Mouse (Mus musculus) T-cell, adult 2 months (primary cell): ENCODE measurements around the gene Alkbh8.
A peak's percentile ranks its signal among the peaks of the same experiment; 100 is the strongest.
"Not testable (repeated sequence)": the region's sequence is repeated elsewhere in the genome, so short reads cannot be mapped to it uniquely, and the experiment has no call there.

Experiments
- DNase-seq: peaks from one replicate; pipeline ENCODE4 v3.0.0; 2022; ENCODE audit warnings: low spot score

The Alkbh8 gene

DNA sequence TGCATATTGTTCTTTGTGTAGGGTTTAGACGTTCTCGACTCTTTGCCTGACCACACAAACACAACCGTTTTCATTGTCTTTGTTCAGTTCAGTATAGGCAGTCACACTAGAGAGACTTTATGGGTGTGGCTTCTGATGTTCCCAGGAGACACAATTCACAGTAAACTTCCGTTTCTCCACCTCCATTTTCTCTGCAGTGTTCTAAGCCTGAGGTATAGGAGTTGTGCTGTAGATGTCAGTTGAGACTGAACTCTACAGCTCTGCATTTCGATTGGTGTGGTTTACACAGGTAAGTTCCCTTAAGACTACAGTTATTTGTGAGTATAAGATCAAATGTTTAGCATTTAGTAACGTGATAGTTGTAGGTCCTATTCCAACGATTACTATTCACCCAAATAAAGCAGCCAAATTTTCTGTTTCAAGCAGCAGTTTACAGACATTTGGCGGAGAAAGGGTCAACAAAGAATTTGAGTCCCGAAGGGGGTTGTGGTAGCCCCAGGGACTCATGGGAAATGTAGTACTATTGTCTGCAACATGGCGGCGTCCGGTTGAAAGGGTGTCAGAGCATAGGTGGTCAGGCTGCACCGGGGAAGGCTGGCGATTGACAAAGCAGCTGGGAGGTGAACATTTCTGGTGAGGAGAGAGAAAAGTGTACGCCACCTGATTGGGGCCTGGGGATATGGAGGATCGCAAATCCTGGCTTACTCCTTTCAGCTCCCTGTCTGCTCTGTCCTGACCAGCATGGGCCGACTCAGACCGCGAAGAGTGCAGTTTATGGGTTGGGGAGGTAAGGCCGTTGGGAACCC, at the start of gene Alkbh8:
TSS of gene Alkbh8 (plus strand) at position 179 of the 806 bp plus-strand sequence.
- DNase-seq, result peak; percentile 80

DNA sequence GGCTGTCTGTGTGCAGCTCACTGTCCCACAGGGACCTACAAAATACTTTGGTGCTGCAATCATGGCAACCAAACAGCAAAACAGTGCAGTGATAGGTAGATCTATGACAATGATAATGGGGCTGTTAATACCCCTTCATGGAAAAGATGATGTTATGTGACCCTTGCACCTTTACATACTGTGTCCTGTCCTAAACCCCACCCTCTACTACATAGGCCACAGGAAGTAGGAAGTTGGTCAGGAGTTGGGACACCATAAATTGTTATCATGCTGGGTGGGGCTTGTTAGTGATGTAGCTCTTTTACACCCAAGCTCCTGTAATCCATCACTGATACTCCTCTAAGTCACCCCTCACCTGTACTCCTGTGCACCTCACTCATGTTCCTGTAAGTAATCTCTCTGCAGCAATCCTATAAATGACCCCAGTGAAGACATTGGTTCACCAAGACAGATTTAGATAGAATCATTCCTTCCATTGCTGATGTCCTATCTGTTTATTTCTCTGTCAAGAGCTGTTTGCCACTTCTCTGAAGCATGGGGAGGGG, 25.6 kb upstream of the Alkbh8 start:
- no peak for DNase-seq

DNA sequence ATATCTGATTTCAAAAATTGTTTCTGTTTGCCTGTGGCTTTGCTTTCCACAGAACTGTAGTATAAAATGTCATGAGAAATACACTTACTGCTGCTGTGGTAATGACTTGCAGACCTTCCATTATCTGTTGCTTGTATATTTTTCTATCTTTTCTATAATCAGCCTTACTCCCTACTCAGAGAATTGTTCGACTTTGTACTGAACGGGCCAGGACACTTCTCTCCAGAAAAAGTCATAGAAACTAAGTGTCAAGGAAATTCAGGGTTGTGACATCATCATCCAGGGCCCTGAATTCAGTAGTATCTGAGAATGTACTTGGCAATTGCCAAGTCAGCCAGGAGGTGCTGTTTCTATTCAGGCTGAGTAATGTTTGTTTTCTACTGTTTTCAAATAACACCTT, 24.9 kb upstream of the Alkbh8 start:
- no peak for DNase-seq

DNA sequence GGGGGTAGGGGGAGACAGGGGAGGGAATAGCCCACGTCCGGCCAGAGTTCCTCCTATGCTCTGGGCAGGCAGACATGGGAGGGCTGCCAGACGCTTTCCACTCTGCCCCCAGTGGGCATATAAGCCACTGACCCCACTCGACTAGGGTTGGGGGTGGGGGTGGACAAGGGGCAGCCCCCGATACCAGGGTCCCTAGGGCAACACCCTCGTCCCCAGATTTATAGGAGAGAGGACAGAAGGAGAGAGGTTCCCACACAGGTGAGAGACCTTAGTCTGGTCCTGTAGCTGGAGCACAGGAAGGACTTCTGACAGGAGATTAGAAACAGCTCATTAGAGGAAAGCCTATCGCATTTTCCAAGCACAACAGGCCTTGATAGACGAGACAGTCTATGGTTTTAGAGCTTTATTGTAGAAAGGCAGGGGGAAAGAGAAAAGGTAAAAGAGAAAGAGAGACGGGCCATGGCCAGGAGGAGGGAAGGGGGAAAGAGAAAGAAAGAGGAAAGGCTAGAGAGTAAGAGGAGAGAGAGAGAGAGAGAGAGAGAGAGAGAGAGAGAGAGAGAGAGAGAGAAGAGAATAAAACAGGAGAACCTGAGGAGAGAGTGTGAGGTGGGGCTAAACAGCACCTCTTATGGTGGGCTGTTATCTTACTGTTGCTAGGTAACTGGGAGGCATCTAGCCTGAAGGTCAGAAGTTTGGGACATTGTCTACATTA, 7.4 kb upstream of the Alkbh8 start:
- not testable (repeated sequence) for DNase-seq

DNA sequence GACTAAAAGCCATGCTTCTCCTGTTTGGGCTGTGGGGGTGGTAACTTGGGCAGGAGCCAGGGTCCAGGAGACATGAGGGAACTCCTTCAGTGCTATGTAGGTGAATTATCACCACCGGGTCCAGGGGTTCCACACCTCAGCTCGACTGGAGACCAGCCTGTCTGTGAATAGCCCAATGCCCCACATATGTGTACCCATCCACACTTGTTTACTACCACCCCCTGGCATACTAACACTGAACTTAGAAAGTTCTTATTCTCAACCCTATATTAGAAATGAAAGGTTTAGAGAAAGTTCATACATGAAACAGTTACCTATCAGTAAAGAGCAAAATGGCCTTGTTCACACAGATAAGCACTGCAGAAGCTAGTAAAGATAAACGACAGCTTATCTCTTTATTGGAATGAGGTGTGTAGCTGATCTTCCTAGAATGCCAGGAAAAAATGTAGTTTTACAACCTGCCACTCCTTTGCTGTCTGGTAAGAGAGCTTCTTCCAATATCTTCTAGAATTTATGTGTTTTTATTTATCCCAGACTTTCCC, 6.8 kb upstream of the Alkbh8 start:
- no peak for DNase-seq

DNA sequence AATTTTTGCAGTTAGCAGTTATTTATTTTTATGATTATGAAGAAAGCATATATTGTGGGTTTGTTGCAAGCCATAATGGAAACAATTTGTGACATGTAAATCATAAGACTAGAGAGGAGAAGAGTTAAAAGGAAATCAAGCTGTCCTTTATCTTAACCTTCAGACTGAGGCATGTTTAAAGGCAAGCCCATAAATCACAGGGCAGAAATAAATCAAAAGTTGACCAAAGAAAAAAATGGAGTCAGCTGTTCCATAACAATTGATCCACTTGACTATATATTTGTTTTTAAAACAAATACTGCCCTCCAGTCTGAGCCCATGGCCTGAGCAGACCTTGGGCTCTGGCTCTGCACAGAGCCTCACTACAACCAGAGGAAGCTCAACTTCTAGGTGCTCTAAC, 4.6 kb upstream of the Alkbh8 start:
- DNase-seq, result no peak

DNA sequence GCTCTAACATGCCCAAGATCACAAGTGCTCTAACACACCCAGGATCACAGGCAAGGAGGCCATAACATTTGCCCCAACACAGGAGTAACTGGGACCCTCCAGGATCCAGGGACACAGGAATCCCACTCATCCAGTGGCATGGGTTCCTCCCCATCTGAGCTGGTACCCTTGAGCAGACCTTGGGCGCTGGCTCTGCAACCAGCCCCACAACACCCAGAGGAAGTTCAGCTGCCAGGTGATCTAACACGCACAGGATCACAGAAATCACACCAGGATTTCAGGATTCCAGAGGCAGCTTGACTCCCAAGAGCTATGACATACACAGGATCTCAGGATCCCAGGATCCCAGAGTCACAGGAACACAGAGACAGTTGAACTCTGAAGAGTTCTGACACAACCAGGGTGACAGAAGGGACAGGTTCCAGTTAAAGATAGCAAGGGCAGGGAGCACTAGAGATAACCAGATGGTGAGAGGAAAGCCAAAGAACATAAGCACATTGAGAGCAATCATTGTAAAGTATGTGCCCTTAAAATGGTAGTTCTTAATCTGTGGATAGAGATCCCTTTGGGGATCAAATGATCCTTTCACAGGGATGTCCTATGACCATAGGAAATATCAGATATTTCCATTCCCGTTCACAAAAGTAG, 4.1 kb upstream of the Alkbh8 start:
- DNase-seq, result no peak

DNA sequence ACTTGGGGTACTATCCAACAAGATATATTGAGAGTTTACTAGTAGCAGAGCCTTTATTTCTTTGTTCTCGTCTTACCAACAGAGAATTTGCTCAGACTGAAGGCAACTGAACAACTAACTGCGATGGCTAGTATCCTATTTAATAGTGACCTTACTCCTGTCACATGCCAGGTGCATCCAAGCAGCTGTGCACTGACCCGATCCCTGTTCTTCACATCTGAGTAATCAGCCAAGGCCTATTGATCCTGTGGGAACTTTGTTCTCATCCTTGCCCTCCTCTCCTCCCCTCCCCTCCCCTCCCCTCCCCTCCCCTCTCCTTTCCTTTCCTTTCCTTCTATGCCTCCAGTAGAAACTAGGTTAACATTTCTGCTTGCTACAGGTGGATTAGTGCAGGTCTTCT, 1.7 kb downstream of the Alkbh8 start:
- no peak for DNase-seq

DNA sequence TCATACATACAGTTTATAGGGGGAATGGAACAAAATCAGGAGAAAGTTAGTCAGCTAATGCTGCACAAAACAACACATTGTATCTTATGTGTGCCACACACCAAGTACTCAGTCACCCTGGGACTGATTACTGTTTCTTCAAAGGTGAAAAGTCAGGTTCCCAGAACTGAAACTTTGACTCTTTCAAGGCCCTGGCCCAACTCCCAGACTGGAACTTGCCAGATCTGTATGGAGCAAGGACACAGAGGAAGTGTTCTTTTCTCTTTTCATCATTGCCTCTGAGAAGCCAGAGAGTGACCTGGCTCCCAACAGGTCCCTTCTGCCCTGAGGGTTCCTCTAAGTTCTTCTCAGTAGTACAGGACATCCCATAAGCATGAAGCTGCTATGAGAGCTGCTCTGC, 10.2 kb downstream of the Alkbh8 start:
- no peak for DNase-seq

DNA sequence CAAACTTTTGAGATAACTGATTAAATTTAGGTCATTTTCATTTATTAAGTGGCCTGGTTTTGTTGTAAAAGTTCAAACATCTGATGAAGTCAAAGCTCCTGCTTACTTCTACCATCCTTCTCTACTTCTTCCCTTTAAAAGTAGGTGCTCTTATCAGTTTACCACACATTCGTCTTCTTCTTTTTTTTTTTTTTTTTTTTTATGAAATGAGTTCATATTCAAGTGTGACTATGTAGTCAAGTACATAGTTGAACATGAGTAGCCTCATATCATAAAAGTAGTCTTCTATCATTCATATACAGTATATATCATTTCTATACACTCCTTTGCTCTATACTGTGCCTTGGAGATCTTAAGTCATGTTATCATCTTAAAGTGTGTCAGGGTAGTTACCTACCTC, 11.0 kb downstream of the Alkbh8 start:
- DNase-seq, result no peak

DNA sequence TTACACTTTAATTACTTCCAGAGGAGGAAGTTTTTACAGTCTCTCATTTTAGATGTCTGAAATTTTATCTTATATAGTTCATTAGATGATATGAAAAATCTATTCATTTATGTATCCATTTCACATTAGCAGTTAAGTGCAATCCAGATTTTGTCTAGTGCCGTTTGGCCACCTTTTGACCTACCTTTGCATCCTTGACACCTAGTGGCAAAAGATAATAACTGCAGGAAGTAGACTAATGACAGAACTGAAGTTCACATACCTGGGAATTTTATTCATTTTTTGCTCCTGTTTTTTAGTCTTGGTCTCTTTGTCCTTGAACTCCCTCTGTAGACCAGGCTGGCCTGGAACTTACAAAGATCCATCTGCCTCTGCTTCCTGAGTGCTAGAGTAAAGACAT, 15.1 kb downstream of the Alkbh8 start:
- no peak for DNase-seq

DNA sequence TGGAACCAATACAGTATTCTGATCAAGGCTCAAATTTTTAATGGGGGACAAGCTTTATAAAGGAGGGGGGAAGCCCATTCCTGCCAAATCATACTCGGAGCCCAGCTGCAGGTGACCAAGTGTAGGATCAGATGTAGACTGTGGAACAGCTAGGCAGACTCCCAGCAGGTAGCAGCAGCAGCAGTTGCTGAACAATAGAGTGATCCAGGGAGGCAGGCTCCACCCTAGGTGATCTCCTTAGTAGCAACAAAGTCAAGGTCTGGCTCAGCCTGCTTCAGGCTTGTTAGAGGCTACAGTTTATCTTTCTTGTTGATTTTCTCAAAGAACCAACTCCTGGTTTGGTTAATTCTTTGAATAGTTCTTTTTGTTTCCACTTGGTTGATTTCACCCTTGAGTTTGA, 41.4 kb downstream of the Alkbh8 start:
- not testable (repeated sequence) for DNase-seq

DNA sequence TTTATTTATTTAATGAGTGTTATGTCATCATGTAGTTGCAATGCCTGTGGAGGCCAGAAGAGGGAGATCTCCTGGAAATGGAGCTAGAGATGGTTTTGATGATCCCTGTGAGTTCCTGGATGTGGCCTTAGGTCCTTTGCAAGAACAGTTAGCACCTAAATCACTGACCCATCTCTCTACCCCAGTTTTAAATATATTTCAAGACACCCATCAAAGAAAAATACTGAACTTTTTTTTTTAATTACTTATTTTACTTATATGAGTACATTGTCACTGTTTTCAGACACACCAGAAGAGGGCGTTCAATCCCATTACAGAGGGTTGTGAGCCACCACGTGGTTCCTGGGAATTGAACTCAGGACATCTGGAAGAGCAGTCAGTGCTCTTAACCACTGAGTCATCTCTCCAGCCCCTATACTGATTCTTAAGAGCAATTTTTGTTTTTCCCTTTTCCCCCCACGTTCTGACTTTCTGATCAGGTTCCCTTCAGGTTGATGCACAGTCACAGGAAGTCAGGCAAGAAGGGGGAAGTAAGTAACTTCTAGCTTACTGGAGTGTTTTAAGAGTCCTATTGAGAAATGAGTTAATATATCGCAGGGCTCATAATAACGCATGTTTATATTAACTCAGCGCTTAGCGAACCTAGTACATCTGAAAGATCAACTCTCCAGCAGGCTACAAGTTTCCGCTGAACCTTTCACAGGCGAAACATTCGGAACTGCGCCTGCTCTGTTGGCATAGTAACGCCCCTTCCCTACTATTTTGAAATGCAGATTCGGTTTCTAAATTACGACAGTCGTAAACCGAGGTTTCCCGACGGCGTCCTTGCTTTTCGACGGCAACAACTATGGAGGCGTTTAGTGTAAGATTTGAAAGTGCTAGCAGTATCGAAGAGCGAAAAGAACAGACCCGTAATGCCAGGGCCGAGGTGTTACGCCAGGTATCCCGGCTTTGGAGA, 68.6 kb downstream of the Alkbh8 start, which contains the start of gene Cwf19l2:
TSS of gene Cwf19l2 (plus strand) at position 342 of the 958 bp plus-strand sequence.
- DNase-seq, result peak; percentile 88

DNA sequence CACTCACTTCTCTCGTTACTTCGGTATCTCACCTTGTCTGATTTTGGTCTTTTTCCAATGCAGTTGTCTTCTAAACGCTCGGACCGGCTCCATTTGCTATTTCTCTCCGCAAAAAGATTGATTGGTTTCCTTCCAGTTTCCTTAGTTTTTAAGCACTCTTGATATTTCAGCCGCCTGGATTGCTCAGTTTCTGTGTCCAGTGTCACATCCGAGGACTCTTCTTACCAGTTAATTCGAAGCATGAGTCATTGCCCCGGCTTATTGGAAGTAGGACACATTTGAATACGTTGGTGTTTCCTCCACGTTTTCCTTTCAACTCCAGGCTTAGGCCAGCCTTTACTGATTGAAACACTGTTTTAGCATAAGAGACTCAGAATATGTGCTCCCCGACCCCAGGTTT, 69.4 kb downstream of the Alkbh8 start:
- peak; percentile 17 for DNase-seq

DNA sequence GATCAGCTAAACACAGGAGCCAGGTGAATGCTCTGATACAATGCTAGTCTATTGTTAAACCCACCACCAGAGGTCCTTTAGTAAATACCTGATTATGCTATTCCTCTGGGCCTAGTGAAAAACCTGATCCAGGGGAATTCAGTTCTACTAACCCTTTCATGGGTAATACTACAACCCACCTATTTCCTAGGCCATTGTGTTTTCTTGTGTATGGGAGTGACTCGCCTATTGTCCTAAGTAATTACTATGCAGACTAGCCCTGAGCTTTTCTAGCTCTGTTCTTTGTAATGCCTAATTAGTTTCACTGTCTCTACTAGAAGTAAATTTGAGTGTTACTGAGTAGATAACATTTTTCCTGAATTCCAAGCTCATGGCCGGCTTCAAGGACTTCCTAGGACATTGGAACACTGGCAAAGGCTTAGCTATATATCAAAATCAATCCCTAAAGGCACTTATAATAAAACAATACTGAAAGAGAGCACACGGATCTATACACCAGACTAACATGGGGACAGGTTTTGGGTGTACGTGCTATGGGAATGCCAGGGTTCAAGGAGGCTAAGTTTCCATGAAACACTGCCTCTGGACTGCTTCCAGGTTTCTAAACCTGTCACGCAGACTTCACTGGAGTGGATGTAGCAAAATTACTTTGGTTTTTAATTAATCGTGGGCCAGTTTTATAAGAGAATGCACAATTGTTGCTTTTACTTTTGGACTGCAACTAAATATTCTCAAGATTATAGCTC, 104.8 kb downstream of the Alkbh8 start:
- DNase-seq, result not testable (repeated sequence)
